Mouse (Mus musculus) heart, embryonic 14.5 days (tissue): ENCODE data around the gene Echdc1. TPM values are rescaled to one million over a fixed set of nuclear protein-coding genes. Genes with fewer than 3 reads are reported as not detected.

ENCODE experiments used
- ATAC-seq: fragments of 200-750 bp; cut with Nextera tagmentation; 2 replicates; pipeline ENCODE4 v1.8.0; 2017; ENCODE audit warnings: low read depth, moderate TSS enrichment; ENCODE audit not compliant: insufficient number of reproducible peaks, insufficient read depth, low FRiP score
- H3K27ac ChIP-seq, 2 experiments: fragments of 200-500 bp in 1 of 2; fragments of 300-500 bp in 1 of 2; sonication (generic) in 1 of 2; replicated peaks in 1 of 2; 2 replicates each; pipeline ENCODE4 v1.5.1; 2012 to 2014; ENCODE audit warnings: low read depth in 2 of 2, low read length in 2 of 2, control low read depth in 1 of 2, mild to moderate bottlenecking in 1 of 2, mixed read lengths in 1 of 2; ENCODE audit not compliant: control insufficient read depth in 1 of 2, insufficient read depth in 1 of 2
- H3K27me3 ChIP-seq: fragments of 300-500 bp; sonication (generic); 2 replicates; pipeline ENCODE4 v1.6.1; 2014; ENCODE audit warnings: mild to moderate bottlenecking, low read length, control low read depth; ENCODE audit not compliant: control insufficient read depth, insufficient read depth
- H3K36me3 ChIP-seq: fragments of 300-500 bp; sonication (generic); 2 replicates; pipeline ENCODE4 v1.6.1; 2014; ENCODE audit warnings: mild to moderate bottlenecking, control low read depth, low read length, mixed read lengths; ENCODE audit not compliant: control insufficient read depth, insufficient read depth
- H3K4me1 ChIP-seq, 2 experiments: fragments of 200-500 bp in 1 of 2; fragments of 300-500 bp in 1 of 2; sonication (generic) in 1 of 2; 2 replicates each; pipeline ENCODE4 v1.6.1; 2012 to 2014; ENCODE audit warnings: low read length in 2 of 2, control low read depth in 1 of 2, mixed read lengths in 1 of 2; ENCODE audit not compliant: control insufficient read depth in 2 of 2, insufficient read depth in 2 of 2
- H3K4me2 ChIP-seq: fragments of 300-500 bp; sonication (generic); 2 replicates; pipeline ENCODE4 v1.6.1; 2014; ENCODE audit warnings: mild to moderate bottlenecking, low read length
- H3K4me3 ChIP-seq, 2 experiments: fragments of 200-500 bp in 1 of 2; fragments of 300-500 bp in 1 of 2; sonication (generic) in 1 of 2; 2 replicates each; pipeline ENCODE4 v1.5.1; 2012 to 2014; ENCODE audit warnings: low read length in 2 of 2, mild to moderate bottlenecking in 2 of 2, control low read depth in 1 of 2, low read depth in 1 of 2, moderate library complexity in 1 of 2; ENCODE audit not compliant: control insufficient read depth in 1 of 2, insufficient read depth in 1 of 2
- H3K9ac ChIP-seq: fragments of 300-500 bp; sonication (generic); 2 replicates; pipeline ENCODE4 v1.6.1; 2014; ENCODE audit warnings: mild to moderate bottlenecking, low read length
- H3K9me3 ChIP-seq: fragments of 300-500 bp; sonication (generic); 2 replicates; pipeline ENCODE4 v1.6.1; 2016; ENCODE audit warnings: low read length, control low read depth; ENCODE audit not compliant: control insufficient read depth
- WGBS: fragments of 180-500 bp; shearing (Covaris S2); extraction: QIAGEN DNeasy Blood & Tissue Kit; methylation state at CpG from one replicate; pipeline ENCODE4 v1.1.7; 2014; 5-methylcytosine and 5-hydroxymethylcytosine counted together
- polyA plus RNA-seq: library from polyadenylated mRNA; unstranded; fragments of >200 nt; fragmentation: Nextera tagmentation; extraction: Ambion mirVana; gene quantifications from 2 replicates; pipeline ENCODE4 v1.2.1, GENCODE M21; 2014

Gene Echdc1
- polyA plus RNA-seq, 1 experiment from 2014 or later: 26.5 TPM

DNA sequence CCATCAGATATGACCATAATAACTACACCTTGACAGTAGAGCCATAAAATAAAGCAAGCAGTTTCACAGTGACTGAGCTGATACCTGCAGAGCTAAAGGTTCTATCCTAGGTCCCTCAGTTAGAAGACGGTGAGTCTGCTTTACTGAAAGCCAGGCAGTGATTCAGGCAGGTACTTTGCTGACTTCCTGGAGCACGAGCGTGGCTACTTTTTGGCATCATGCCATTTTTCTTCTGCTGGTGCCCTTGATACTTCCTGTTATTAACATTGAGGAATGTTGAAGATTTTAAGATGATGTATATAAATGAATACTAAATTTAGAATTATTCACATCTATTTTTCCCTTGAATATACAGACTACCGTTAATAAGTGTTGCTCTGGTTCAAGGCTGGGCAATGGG is 20.9 kb downstream of the Echdc1 start:
- no peaks in the 10 kb centered on the region for H3K4me1 ChIP-seq
- WGBS: 49% methylated on average over 4 of the region's 4 CpGs
- no peak overlapping the region for H3K9ac ChIP-seq
- no peak overlapping the region for H3K4me2 ChIP-seq
- H3K27ac ChIP-seq: no peak overlapping the region
- no peaks in the 10 kb centered on the region; the same call in 1 of the 2 replicates for H3K36me3 ChIP-seq
- H3K9me3 ChIP-seq: no peaks in the 10 kb centered on the region
- no peaks in the 10 kb centered on the region for H3K27me3 ChIP-seq
- ATAC-seq: no peak
- H3K4me3 ChIP-seq: no peak overlapping the region

DNA sequence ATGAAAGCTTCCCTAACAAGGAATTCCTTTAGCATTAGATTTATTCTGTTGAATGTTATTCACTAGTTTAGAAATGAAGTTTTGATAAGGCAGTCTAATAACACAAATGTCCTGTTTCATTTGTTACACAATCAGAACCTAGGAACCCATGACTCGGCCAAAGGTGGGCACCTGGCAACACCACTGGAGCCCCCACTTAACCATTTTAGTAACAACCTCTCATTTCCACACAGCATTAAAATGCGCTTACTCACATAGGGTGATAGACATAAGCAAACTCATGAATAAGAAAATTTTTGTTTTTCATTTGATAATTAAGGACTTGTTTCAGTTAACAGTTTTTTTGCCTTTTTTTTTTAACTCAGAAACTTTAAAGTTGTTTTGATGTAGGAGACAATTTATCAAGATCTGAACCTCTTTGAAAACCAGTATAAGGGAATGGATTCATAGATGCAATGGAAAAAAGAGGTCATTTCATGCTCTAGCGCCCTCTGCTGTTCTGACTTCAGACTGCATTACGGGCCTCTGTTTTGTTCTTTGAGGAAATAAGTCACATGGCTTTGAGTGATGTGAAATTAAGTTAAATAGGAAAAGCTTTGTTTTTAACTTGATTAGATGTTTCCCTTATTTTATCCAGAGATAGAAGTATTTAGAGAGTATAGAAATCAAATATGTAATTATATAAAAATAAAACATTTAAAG is 25.5 kb downstream of the Echdc1 start:
- 52% methylated on average over 4 of the region's 4 CpGs for WGBS
- Histone ChIP-seq H3K4me2 (no peak overlapping the region), H3K9ac (no peak overlapping the region), H3K36me3 (peaks cover 12% of the 10 kb centered on the region), H3K27ac (no peak overlapping the region), H3K4me1 (no peaks in the 10 kb centered on the region), H3K9me3 (no peaks in the 10 kb centered on the region), H3K4me3 (no peak overlapping the region), H3K27me3 (no peaks in the 10 kb centered on the region)
- ATAC-seq: no peak

DNA sequence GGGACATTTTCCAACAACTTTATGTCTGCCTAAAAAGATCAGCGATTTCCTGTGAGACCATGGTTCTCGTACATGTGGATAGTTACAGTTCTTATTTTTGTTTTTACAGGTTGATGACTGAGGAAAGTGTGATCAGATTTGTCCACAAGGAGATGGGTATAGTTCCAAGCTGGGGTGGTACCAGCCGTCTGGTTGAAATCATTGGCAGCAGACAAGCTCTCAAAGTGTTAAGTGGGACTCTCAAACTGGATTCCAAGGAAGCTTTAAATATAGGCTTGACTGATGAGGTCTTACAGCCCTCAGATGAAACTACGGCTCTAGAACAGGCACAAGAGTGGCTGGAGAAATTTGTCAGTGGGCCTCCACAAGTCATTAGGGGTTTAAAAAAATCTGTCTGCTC is 31.3 kb downstream of the Echdc1 start:
- WGBS: 59% methylated on average over 4 of the region's 4 CpGs
- no peak overlapping the region for H3K9ac ChIP-seq
- no peak for ATAC-seq

DNA sequence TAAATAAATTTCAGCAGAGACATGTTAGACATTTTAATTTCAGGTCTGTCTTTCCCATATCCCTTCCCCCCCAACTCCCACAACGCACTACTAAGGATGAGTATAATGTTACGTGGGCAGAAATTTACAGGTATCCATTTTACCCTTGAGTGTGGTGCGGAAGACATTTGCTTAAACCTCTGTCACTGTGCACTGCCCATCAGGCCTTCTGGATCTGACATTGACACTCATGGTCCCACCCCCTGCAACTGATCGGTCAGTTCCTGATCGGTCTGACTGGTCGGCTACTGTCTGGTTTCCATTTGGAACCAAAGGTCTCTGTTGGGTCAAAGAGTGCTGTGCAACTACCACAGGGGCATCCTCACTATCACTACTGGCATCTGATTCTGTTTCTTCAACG is 33.7 kb downstream of the Echdc1 start:
- WGBS: 93% methylated on average over 7 of the region's 7 CpGs
- Histone ChIP-seq H3K36me3 (peaks cover 67% of the 10 kb centered on the region), H3K9ac (no peak overlapping the region), H3K4me1 (peaks cover 0 to 3% of the 10 kb centered on the region in 2 experiments; a peak in 1 of 4 replicates), H3K9me3 (no peaks in the 10 kb centered on the region), H3K27ac (no peak overlapping the region), H3K27me3 (no peaks in the 10 kb centered on the region), H3K4me3 (no peak overlapping the region), H3K4me2 (no peak overlapping the region)
- no peak for ATAC-seq

More for the DNA sequence above, 31.3 kb downstream of the Echdc1 start:
- no peak overlapping the region for H3K4me3 ChIP-seq
- H3K4me1 ChIP-seq: peaks cover 0 to 3% of the 10 kb centered on the region in 2 experiments; a peak in 1 of 4 replicates
- H3K9me3 ChIP-seq: no peaks in the 10 kb centered on the region
- H3K36me3 ChIP-seq: peaks cover 57% of the 10 kb centered on the region
- no peak overlapping the region for H3K27ac ChIP-seq
- H3K4me2 ChIP-seq: no peak overlapping the region
- H3K27me3 ChIP-seq: no peaks in the 10 kb centered on the region

DNA sequence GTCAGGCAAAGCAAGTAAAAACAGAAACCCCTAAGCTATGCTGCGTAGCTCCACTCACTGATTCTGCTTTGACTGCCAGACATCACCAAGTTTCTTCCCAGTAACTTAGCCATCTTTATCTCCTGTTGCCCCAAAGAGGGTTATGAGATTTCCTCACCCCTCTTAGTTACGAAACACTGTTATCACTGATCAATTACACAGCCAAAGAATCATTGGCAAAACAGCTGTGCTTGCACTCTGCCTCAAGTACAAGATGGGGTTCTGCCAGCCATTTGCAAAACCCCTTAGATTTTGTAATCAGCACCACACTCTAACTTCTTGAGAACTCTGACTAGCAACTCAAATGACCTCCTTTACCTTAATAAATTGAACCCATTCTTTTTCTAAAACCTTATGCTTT is 38.5 kb downstream of the Echdc1 start:
- ATAC-seq: no peak
- peaks cover 0 to 18% of the 10 kb centered on the region in 2 experiments; a peak in 2 of 4 replicates for H3K4me1 ChIP-seq
- no peaks in the 10 kb centered on the region for H3K9me3 ChIP-seq
- no peak overlapping the region for H3K27ac ChIP-seq
- 83% methylated on average over 2 of the region's 2 CpGs for WGBS
- no peak overlapping the region for H3K9ac ChIP-seq
- H3K4me3 ChIP-seq: no peak overlapping the region
- no peak overlapping the region for H3K4me2 ChIP-seq
- peaks cover 58% of the 10 kb centered on the region for H3K36me3 ChIP-seq
- H3K27me3 ChIP-seq: no peaks in the 10 kb centered on the region

DNA sequence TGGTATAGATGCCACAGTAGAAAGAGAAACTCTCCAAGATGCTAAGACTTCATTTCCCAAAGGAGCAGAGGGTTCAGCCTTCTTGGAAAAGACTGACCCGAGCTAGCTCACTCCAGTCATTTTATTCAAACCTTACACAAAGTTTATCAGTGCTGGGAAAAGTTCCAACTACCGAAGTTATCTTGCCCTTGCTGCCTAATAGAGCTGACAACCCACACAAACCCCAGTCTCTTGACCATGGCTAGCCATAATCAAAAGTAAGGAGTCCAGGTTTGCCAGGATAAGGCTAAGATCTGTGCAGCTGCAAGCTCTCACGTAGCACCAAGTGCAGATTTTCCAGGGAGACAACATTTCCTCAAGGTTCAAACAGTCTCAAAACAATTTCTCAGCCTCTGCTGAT is 39.6 kb downstream of the Echdc1 start:
- H3K9me3 ChIP-seq: no peaks in the 10 kb centered on the region
- no peaks in the 10 kb centered on the region for H3K27me3 ChIP-seq
- H3K4me3 ChIP-seq: no peak overlapping the region
- no peak overlapping the region for H3K27ac ChIP-seq
- H3K4me2 ChIP-seq: no peak overlapping the region
- H3K4me1 ChIP-seq: peaks cover 0 to 30% of the 10 kb centered on the region in 2 experiments; a peak in 2 of 4 replicates
- no peak overlapping the region for H3K9ac ChIP-seq
- no peak for ATAC-seq
- peaks cover 47% of the 10 kb centered on the region for H3K36me3 ChIP-seq
- WGBS: 20% methylated on average over 3 of the region's 3 CpGs

DNA sequence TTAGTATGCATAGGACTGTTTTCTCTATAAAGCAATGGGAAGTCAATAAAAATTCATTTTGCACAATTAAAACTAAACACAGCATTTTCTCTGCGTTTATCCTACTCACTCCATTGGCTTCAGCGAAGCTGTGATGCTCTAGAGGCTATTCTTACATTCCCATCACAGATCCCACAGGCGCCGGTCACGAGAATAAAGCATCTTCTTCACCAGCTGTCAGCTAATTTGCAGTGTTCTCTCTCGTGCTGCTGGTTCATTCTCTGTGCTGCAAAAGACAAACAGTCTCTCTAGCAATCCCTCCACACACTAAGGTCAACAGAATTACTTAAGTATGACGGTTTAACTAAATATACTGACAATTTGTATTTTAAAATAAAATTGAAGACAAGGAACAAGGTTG is 41.2 kb downstream of the Echdc1 start:
- Histone ChIP-seq H3K4me1 (peaks cover 0 to 37% of the 10 kb centered on the region in 2 experiments; a peak in 2 of 4 replicates), H3K9ac (no peak overlapping the region), H3K27ac (no peak overlapping the region), H3K27me3 (no peaks in the 10 kb centered on the region), H3K4me2 (no peak overlapping the region), H3K9me3 (no peaks in the 10 kb centered on the region), H3K36me3 (peaks cover 37% of the 10 kb centered on the region), H3K4me3 (no peak overlapping the region)
- no peak for ATAC-seq
- WGBS: 84% methylated on average over 7 of the region's 7 CpGs

DNA sequence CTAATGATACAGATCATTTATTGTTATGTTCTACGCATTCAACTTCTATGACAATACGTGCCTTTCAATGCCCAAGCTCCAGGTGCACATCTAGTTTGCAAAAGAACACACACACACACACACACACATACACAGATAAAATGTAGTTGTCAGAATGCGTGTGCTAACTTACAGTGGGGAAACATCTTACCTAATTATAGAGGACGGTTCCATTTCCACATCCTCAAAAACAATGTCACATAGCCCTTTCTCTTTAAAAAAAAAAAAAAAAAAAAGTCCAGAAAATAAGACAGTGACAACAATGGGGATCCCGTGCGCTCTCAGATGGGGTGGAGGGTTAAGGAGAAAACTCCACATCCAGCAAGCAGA is 48.1 kb downstream of the Echdc1 start:
- H3K4me3 ChIP-seq: peak overlapping the region; percentile 92 to 98
- H3K27ac ChIP-seq: peak overlapping the region; percentile 96 to 99
- peaks cover 0 to 34% of the 10 kb centered on the region in 2 experiments; a peak in 2 of 4 replicates for H3K4me1 ChIP-seq
- H3K4me2 ChIP-seq: peak overlapping the region; percentile 75
- H3K27me3 ChIP-seq: no peaks in the 10 kb centered on the region
- no peaks in the 10 kb centered on the region for H3K36me3 ChIP-seq
- H3K9me3 ChIP-seq: no peaks in the 10 kb centered on the region
- WGBS: 3% methylated on average over 6 of the region's 6 CpGs
- no peak for ATAC-seq
- H3K9ac ChIP-seq: peak overlapping the region; percentile 98
